Mouse (Mus musculus): Measurements from ENCODE around the gene Dlgap4.

- TF ChIP-seq CTCF (IDR thresholded peaks at IDR 0.05; ENCODE audit: borderline replicate concordance, control insufficient read depth, extremely low read depth, insufficient read depth, low read length, poor library complexity): no peak
- no peak for TF ChIP-seq POLR2A (IDR thresholded peaks at IDR 0.05; ENCODE audit: control insufficient read depth, extremely low read depth, insufficient read depth, low read length, poor library complexity)
Measured at GRCm38 (mm10) chr2:156783349-156783728, 169.8 kb downstream of the Dlgap4 start.

Measured in thymus, adult 2 months (tissue).